Mouse (Mus musculus) intestine, embryonic 16.5 days (tissue): ENCODE measurements around the gene Gm10320. TPM values are rescaled to one million over a fixed set of nuclear protein-coding genes. Genes with fewer than 3 reads are reported as not detected.

Experiments
- ATAC-seq: fragments of 200-750 bp; cut with Nextera tagmentation; 2 replicates; pipeline ENCODE4 v1.8.0; 2017; ENCODE audit warnings: moderate TSS enrichment, moderate library complexity
- H3K27ac ChIP-seq: fragments of 300-500 bp; sonication (generic); 2 replicates; pipeline ENCODE4 v1.5.1; 2014; ENCODE audit warnings: mild to moderate bottlenecking, low read length
- H3K27me3 ChIP-seq: fragments of 300-500 bp; sonication (generic); replicated peaks from 2 replicates; pipeline ENCODE4 v1.6.1; 2014; ENCODE audit warnings: low read length, control low read depth, mixed read lengths; ENCODE audit not compliant: control insufficient read depth, insufficient read depth
- H3K36me3 ChIP-seq: fragments of 300-500 bp; sonication (generic); 2 replicates; pipeline ENCODE4 v1.6.1; 2014; ENCODE audit warnings: low read length, control low read depth; ENCODE audit not compliant: control insufficient read depth, insufficient read depth
- H3K4me1 ChIP-seq: fragments of 300-500 bp; sonication (generic); 2 replicates; pipeline ENCODE4 v1.6.1; 2014; ENCODE audit warnings: low read length, control low read depth, mixed read lengths; ENCODE audit not compliant: control insufficient read depth, insufficient read depth
- H3K4me2 ChIP-seq: fragments of 300-500 bp; sonication (generic); 2 replicates; pipeline ENCODE4 v1.6.1; 2014; ENCODE audit warnings: low read depth, low read length, control low read depth
- H3K4me3 ChIP-seq: fragments of 300-500 bp; sonication (generic); 2 replicates; pipeline ENCODE4 v1.5.1; 2014; ENCODE audit warnings: mild to moderate bottlenecking, low read length
- H3K9ac ChIP-seq: fragments of 300-500 bp; sonication (generic); 2 replicates; pipeline ENCODE4 v1.6.1; 2014; ENCODE audit warnings: low read depth, low read length
- H3K9me3 ChIP-seq: fragments of 300-500 bp; sonication (generic); 2 replicates; pipeline ENCODE4 v1.6.1; 2016; ENCODE audit warnings: low read length, control low read depth; ENCODE audit not compliant: control insufficient read depth
- WGBS: fragments of 180-500 bp; shearing (Covaris S2); extraction: QIAGEN DNeasy Blood & Tissue Kit; methylation state at CpG from one replicate; pipeline ENCODE4 v1.1.7; 2014; 5-methylcytosine and 5-hydroxymethylcytosine counted together
- polyA plus RNA-seq: library from polyadenylated mRNA; unstranded; fragments of >200 nt; fragmentation: Nextera tagmentation; extraction: Ambion mirVana; gene quantifications from 2 replicates; pipeline ENCODE4 v1.2.1, GENCODE M21; 2015

The Gm10320 gene
- 1.3 and 2.5 TPM in 2 replicates for polyA plus RNA-seq

- peaks cover 2% of the 10 kb centered on the region; the same call in 1 of the 2 replicates for H3K27me3 ChIP-seq
- WGBS = 85% methylated on average over 3 of the region's 3 CpGs
Observed at GRCm38 (mm10) chr13:98491909-98492308, at the start of gene Gm10320. Gm10320 (minus strand) TSS chr13:98492001.

GRCm38 (mm10) chr13:98541601-98542000, 49.8 kb upstream of the Gm10320 start:
- Histone ChIP-seq H3K27ac (no peak overlapping the region), H3K4me3 (no peak overlapping the region), H3K4me2 (no peak overlapping the region), H3K27me3 (no peaks in the 10 kb centered on the region), H3K9me3 (no peaks in the 10 kb centered on the region), H3K36me3 (no peaks in the 10 kb centered on the region), H3K4me1 (no peaks in the 10 kb centered on the region), H3K9ac (no peak overlapping the region)
- ATAC-seq = no peak
- 79% methylated on average over 2 of the region's 2 CpGs for WGBS

More at GRCm38 (mm10) chr13:98491909-98492308, at the start of gene Gm10320:
- Histone ChIP-seq H3K4me2 (no peak within 1 kb of the TSS), H3K27ac (no peak within 1 kb of the TSS), H3K9ac (no peak within 1 kb of the TSS), H3K36me3 (no peaks in the 10 kb centered on the region), H3K4me3 (no peak within 1 kb of the TSS), H3K9me3 (no peaks in the 10 kb centered on the region), H3K4me1 (no peaks in the 10 kb centered on the region)
- no peak for ATAC-seq

GRCm38 (mm10) chr13:98540206-98540605, 48.4 kb upstream of the Gm10320 start:
- Histone ChIP-seq H3K36me3 (no peaks in the 10 kb centered on the region), H3K27ac (no peak overlapping the region), H3K4me2 (no peak overlapping the region), H3K9me3 (no peaks in the 10 kb centered on the region), H3K27me3 (no peaks in the 10 kb centered on the region), H3K4me3 (no peak overlapping the region), H3K4me1 (peaks cover 8% of the 10 kb centered on the region), H3K9ac (no peak overlapping the region)
- WGBS = 87% methylated on average over 3 of the region's 3 CpGs
- no peak for ATAC-seq

GRCm38 (mm10) chr13:98539311-98539710, 47.5 kb upstream of the Gm10320 start:
- H3K36me3 ChIP-seq = no peaks in the 10 kb centered on the region
- no peak overlapping the region for H3K27ac ChIP-seq
- H3K9me3 ChIP-seq = no peaks in the 10 kb centered on the region
- no peak for ATAC-seq
- H3K4me1 ChIP-seq = peaks cover 17% of the 10 kb centered on the region
- H3K4me3 ChIP-seq = no peak overlapping the region
- H3K9ac ChIP-seq = no peak overlapping the region
- 62% methylated on average over 7 of the region's 7 CpGs for WGBS
- H3K4me2 ChIP-seq = no peak overlapping the region
- no peaks in the 10 kb centered on the region for H3K27me3 ChIP-seq

- Histone ChIP-seq H3K27me3 (0 out of 2 replicates have a peak, but pooled peaks cover 1% of the 10 kb centered on the region), H3K4me1 (peaks cover 20% of the 10 kb centered on the region), H3K4me2 (no peak overlapping the region), H3K9ac (no peak overlapping the region), H3K27ac (no peak overlapping the region), H3K36me3 (no peaks in the 10 kb centered on the region), H3K4me3 (no peak overlapping the region), H3K9me3 (no peaks in the 10 kb centered on the region)
- no peak for ATAC-seq
- 75% methylated on average over 5 of the region's 5 CpGs for WGBS
Observed at GRCm38 (mm10) chr13:98538587-98538986, 46.8 kb upstream of the Gm10320 start.

- H3K9me3 ChIP-seq = peaks cover 6% of the 10 kb centered on the region; the same call in 1 of the 2 replicates
- H3K4me3 ChIP-seq = no peak overlapping the region
- 0 out of 2 replicates have a peak, but pooled peaks cover 3% of the 10 kb centered on the region for H3K27me3 ChIP-seq
- WGBS = 23% methylated on average over 2 of the region's 2 CpGs
- ATAC-seq = peak; percentile 51
- H3K27ac ChIP-seq = no peak overlapping the region
- H3K36me3 ChIP-seq = no peaks in the 10 kb centered on the region
- no peak overlapping the region for H3K9ac ChIP-seq
- peaks cover 25% of the 10 kb centered on the region for H3K4me1 ChIP-seq
- peak overlapping the region; percentile 45 for H3K4me2 ChIP-seq
Observed at GRCm38 (mm10) chr13:98534913-98535262, 43.1 kb upstream of the Gm10320 start.

- WGBS = 16% methylated on average over 18 of the region's 18 CpGs
- no peak overlapping the region for H3K9ac ChIP-seq
- H3K4me2 ChIP-seq = peak overlapping the region; percentile 45
- peaks cover 25% of the 10 kb centered on the region for H3K4me1 ChIP-seq
- ATAC-seq = peak; percentile 66
- peak overlapping the region; percentile 1; the same call in 1 of the 2 replicates for H3K4me3 ChIP-seq
- H3K27me3 ChIP-seq = 0 out of 2 replicates have a peak, but pooled peaks cover 3% of the 10 kb centered on the region
- no peak overlapping the region for H3K27ac ChIP-seq
- no peaks in the 10 kb centered on the region for H3K36me3 ChIP-seq
- peaks cover 6% of the 10 kb centered on the region; the same call in 1 of the 2 replicates for H3K9me3 ChIP-seq
Observed at GRCm38 (mm10) chr13:98534190-98534912, 42.5 kb upstream of the Gm10320 start.

GRCm38 (mm10) chr13:98533415-98533814, 41.6 kb upstream of the Gm10320 start:
- Histone ChIP-seq H3K4me2 (no peak overlapping the region), H3K9me3 (peaks cover 6% of the 10 kb centered on the region; the same call in 1 of the 2 replicates), H3K36me3 (no peaks in the 10 kb centered on the region), H3K27me3 (0 out of 2 replicates have a peak, but pooled peaks cover 3% of the 10 kb centered on the region), H3K4me3 (no peak overlapping the region), H3K4me1 (peaks cover 25% of the 10 kb centered on the region), H3K27ac (no peak overlapping the region), H3K9ac (no peak overlapping the region)
- ATAC-seq = no peak
- 33% methylated on average over 9 of the region's 9 CpGs for whole genome bisulfite sequencing

- 46% methylated on average over 12 of the region's 12 CpGs for WGBS
- H3K4me1 ChIP-seq = peaks cover 25% of the 10 kb centered on the region
- no peaks in the 10 kb centered on the region for H3K36me3 ChIP-seq
- H3K4me2 ChIP-seq = no peak overlapping the region
- no peak overlapping the region for H3K9ac ChIP-seq
- no peak overlapping the region for H3K27ac ChIP-seq
- ATAC-seq = no peak
- H3K4me3 ChIP-seq = no peak overlapping the region
- peaks cover 6% of the 10 kb centered on the region; the same call in 1 of the 2 replicates for H3K9me3 ChIP-seq
- 0 out of 2 replicates have a peak, but pooled peaks cover 3% of the 10 kb centered on the region for H3K27me3 ChIP-seq
Observed at GRCm38 (mm10) chr13:98532699-98533375, 41.0 kb upstream of the Gm10320 start.
